Mouse (Mus musculus) liver, postnatal 0 days (tissue): Measurements from ENCODE around the gene Slc26a10. TPM values are rescaled to one million over a fixed set of nuclear protein-coding genes. Genes with fewer than 3 reads are reported as not detected.

Experiments used
- ATAC-seq: fragments of 200-750 bp; cut with Nextera tagmentation; 2 replicates; pipeline ENCODE4 v1.8.0; 2017; ENCODE audit warnings: mild to moderate bottlenecking, moderate library complexity
- DNase-seq: peaks from one replicate; pipeline ENCODE4 v3.0.0-alpha.2; 2016
- H3K27ac ChIP-seq: fragments of 300-500 bp; sonication (generic); 2 replicates; pipeline ENCODE4 v1.5.1; 2014; ENCODE audit warnings: antibody characterized with exemption, moderate library complexity, mild to moderate bottlenecking, low read depth
- H3K27me3 ChIP-seq: fragments of 300-500 bp; sonication (generic); 2 replicates; pipeline ENCODE4 v1.6.1; 2014; ENCODE audit warnings: low read length, control low read depth, mixed read lengths; ENCODE audit not compliant: insufficient read depth
- H3K36me3 ChIP-seq: fragments of 300-500 bp; sonication (generic); replicated peaks from 2 replicates; pipeline ENCODE4 v1.6.1; 2014; ENCODE audit warnings: mild to moderate bottlenecking, control low read depth, low read length, moderate library complexity, mixed read lengths; ENCODE audit not compliant: insufficient read depth
- H3K4me1 ChIP-seq: fragments of 300-500 bp; sonication (generic); 2 replicates; pipeline ENCODE4 v1.6.1; 2014; ENCODE audit warnings: antibody characterized with exemption, mild to moderate bottlenecking, control low read depth; ENCODE audit not compliant: insufficient read depth
- H3K4me2 ChIP-seq: fragments of 300-500 bp; sonication (generic); 2 replicates; pipeline ENCODE4 v1.6.1; 2014; ENCODE audit warnings: low read depth, mild to moderate bottlenecking, low read length, moderate library complexity, mixed read lengths
- H3K4me3 ChIP-seq: fragments of 300-500 bp; sonication (generic); 2 replicates; pipeline ENCODE4 v1.5.1; 2014; ENCODE audit warnings: low read depth, low read length
- H3K9ac ChIP-seq: fragments of 300-500 bp; sonication (generic); replicated peaks from 2 replicates; pipeline ENCODE4 v1.6.1; 2014; ENCODE audit warnings: mild to moderate bottlenecking, moderate library complexity
- H3K9me3 ChIP-seq: fragments of 300-500 bp; sonication (generic); 2 replicates; pipeline ENCODE4 v1.6.1; 2016; ENCODE audit warnings: mild to moderate bottlenecking, control low read depth, low read length, mixed read lengths
- CTCF ChIP-seq: sonication (generic); IDR thresholded peaks from 2 replicates; pipeline ENCODE4 v1.5.1; 2016; ENCODE audit warnings: antibody characterized with exemption, low read depth
- EP300 ChIP-seq: IDR thresholded peaks from 2 replicates; pipeline ENCODE4 v1.6.1; 2016; ENCODE audit warnings: antibody characterized with exemption, low read depth, mild to moderate bottlenecking
- WGBS: fragments of 180-500 bp; shearing (Covaris S2); extraction: QIAGEN DNeasy Blood & Tissue Kit; methylation state at CpG from one replicate; pipeline ENCODE4 v1.1.7; 2014; ENCODE audit not compliant: insufficient replicate concordance; 5-methylcytosine and 5-hydroxymethylcytosine counted together
- polyA plus RNA-seq: library from polyadenylated mRNA; unstranded; fragments of >200 nt; fragmentation: Nextera tagmentation; extraction: Ambion mirVana; gene quantifications from 2 replicates; pipeline ENCODE4 v1.2.1, GENCODE M21; 2015

Gene Slc26a10
- polyA plus RNA-seq, 1 experiment from 2014 or later: 2.0 TPM

GRCm38 (mm10) chr10:127200279-127200678, 19.8 kb upstream of the Slc26a10 start:
- Histone ChIP-seq H3K36me3 (peaks cover 52% of the 10 kb centered on the region), H3K4me3 (no peak overlapping the region), H3K9ac (no peak overlapping the region), H3K4me2 (no peak overlapping the region), H3K27me3 (no peaks in the 10 kb centered on the region), H3K9me3 (no peaks in the 10 kb centered on the region), H3K27ac (no peak overlapping the region), H3K4me1 (peaks cover 22% of the 10 kb centered on the region)
- 86% methylated on average over 8 of the region's 8 CpGs for WGBS
- TF ChIP-seq EP300 (no peak), CTCF (peak; percentile 40)
- DNase-seq: no peak
- ATAC-seq: no peak

- no peaks in the 10 kb centered on the region for H3K9me3 ChIP-seq
- H3K9ac ChIP-seq: no peak overlapping the region
- no peaks in the 10 kb centered on the region for H3K27me3 ChIP-seq
- H3K4me2 ChIP-seq: no peak overlapping the region
- no peak overlapping the region for H3K27ac ChIP-seq
- no peak for TF ChIP-seq EP300
- TF ChIP-seq CTCF: no peak
- H3K4me1 ChIP-seq: peaks cover 27% of the 10 kb centered on the region
- DNase-seq (no peak), ATAC-seq (no peak)
- WGBS: 90% methylated on average over 11 of the region's 11 CpGs
- H3K36me3 ChIP-seq: peaks cover 51% of the 10 kb centered on the region
- no peak overlapping the region for H3K4me3 ChIP-seq
These were observed 19.0 kb upstream of the Slc26a10 start for GRCm38 (mm10) chr10:127199474-127199873.

DNA sequence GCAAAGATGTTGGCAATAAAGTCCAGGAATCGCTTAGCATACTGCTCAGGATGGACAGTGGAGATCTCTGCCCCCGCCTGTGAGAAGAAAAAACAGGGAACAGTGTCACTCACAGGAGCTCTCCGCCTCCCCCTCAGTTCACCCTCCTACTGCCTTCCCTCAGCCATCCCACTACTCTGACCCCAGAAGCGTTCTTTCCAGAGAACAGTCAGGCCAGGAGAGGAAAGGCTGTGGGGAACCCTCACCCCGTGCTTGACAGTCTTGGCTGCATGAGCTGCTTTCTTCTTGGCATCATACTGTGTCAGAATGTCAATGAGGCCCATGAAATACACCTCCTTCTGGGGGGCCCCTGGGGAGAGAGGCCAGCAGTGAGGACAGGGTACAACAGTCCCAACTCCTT, 18.6 kb upstream of the Slc26a10 start:
- Histone ChIP-seq H3K9me3 (no peaks in the 10 kb centered on the region), H3K9ac (no peak overlapping the region), H3K36me3 (peaks cover 50% of the 10 kb centered on the region), H3K4me2 (no peak overlapping the region), H3K27ac (no peak overlapping the region), H3K4me1 (peaks cover 30% of the 10 kb centered on the region), H3K4me3 (no peak overlapping the region), H3K27me3 (no peaks in the 10 kb centered on the region)
- no peak for ATAC-seq
- 82% methylated on average over 5 of the region's 5 CpGs for WGBS
- no peak for TF ChIP-seq EP300
- TF ChIP-seq CTCF: no peak
- DNase-seq: no peak

- Histone ChIP-seq H3K36me3 (peaks cover 45% of the 10 kb centered on the region), H3K4me1 (peaks cover 24% of the 10 kb centered on the region), H3K9me3 (no peaks in the 10 kb centered on the region), H3K27me3 (no peaks in the 10 kb centered on the region), H3K9ac (no peak overlapping the region), H3K4me3 (no peak overlapping the region), H3K27ac (0 out of 2 replicates have a peak overlapping the region, but pooled peaks have one; percentile 11), H3K4me2 (no peak overlapping the region)
- DNase-seq (no peak), ATAC-seq (no peak)
- no peak for TF ChIP-seq CTCF
- no peak for TF ChIP-seq EP300
- 58% methylated on average over 2 of the region's 2 CpGs for WGBS
These were observed 18.0 kb upstream of the Slc26a10 start for GRCm38 (mm10) chr10:127198492-127198891.

GRCm38 (mm10) chr10:127197505-127198110, 17.2 kb upstream of the Slc26a10 start:
- peaks cover 38% of the 10 kb centered on the region for H3K36me3 ChIP-seq
- H3K9ac ChIP-seq: no peak overlapping the region
- no peaks in the 10 kb centered on the region for H3K27me3 ChIP-seq
- H3K9me3 ChIP-seq: no peaks in the 10 kb centered on the region
- no peak for ATAC-seq
- 87% methylated on average over 11 of the region's 11 CpGs for WGBS
- no peak overlapping the region for H3K27ac ChIP-seq
- H3K4me3 ChIP-seq: no peak overlapping the region
- TF ChIP-seq CTCF: no peak
- TF ChIP-seq EP300: no peak
- no peak overlapping the region for H3K4me2 ChIP-seq
- DNase-seq: peak; percentile 12
- peaks cover 19% of the 10 kb centered on the region for H3K4me1 ChIP-seq

- WGBS: 89% methylated on average over 8 of the region's 8 CpGs
- H3K27me3 ChIP-seq: no peaks in the 10 kb centered on the region
- H3K4me2 ChIP-seq: no peak overlapping the region
- no peak overlapping the region for H3K4me3 ChIP-seq
- no peak for ATAC-seq
- H3K27ac ChIP-seq: no peak overlapping the region
- no peak for DNase-seq
- H3K9me3 ChIP-seq: no peaks in the 10 kb centered on the region
- peaks cover 19% of the 10 kb centered on the region for H3K4me1 ChIP-seq
- TF ChIP-seq CTCF (no peak), EP300 (no peak)
- peaks cover 35% of the 10 kb centered on the region for H3K36me3 ChIP-seq
- no peak overlapping the region for H3K9ac ChIP-seq
These were observed 16.7 kb upstream of the Slc26a10 start for GRCm38 (mm10) chr10:127197104-127197503.

DNA sequence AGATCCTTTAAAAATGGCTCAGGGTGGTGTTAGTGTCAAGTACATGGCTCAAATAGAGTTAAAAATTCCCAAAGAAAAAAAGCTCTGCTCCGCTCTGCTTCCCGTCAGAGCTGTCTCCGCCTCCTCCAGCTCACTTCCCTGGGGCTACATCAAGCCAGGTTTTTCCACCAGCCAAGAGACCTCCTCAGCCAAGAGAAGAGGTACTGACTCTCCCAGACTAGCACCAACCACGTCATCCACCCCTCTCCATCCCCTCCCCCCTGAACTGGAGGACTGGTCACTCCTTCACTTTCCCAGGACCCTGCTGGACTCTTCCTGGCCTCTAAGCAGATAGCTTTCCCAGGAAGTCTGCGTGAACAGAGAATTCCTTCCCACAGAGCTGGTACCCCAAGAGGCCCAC, 15.9 kb upstream of the Slc26a10 start:
- DNase-seq (no peak), ATAC-seq (no peak)
- Histone ChIP-seq H3K4me3 (no peak overlapping the region), H3K4me1 (peaks cover 19% of the 10 kb centered on the region), H3K36me3 (peaks cover 33% of the 10 kb centered on the region), H3K27me3 (no peaks in the 10 kb centered on the region), H3K9me3 (no peaks in the 10 kb centered on the region), H3K9ac (peak overlapping the region; percentile 95; the same call in 1 of the 2 replicates), H3K27ac (peak overlapping the region; percentile 89), H3K4me2 (peak overlapping the region; percentile 99)
- TF ChIP-seq CTCF: no peak
- TF ChIP-seq EP300: no peak
- 50% methylated on average over 5 of the region's 5 CpGs for WGBS
